Mouse (Mus musculus) megakaryocyte, adult 5-6 weeks (primary cell): ENCODE measurements around the gene Me1. TPM values are rescaled to one million over a fixed set of nuclear protein-coding genes. Genes with fewer than 3 reads are reported as not detected.

ENCODE experiments used
- ATAC-seq: 2 replicates; pipeline ENCODE4 v1.8.0; 2016; ENCODE audit warnings: mild to moderate bottlenecking, inconsistent platforms; ENCODE audit not compliant: poor library complexity, severe bottlenecking
- total RNA-seq, 2 experiments: library from RNA; stranded (forward) in 1 of 2; stranded (reverse) in 1 of 2; fragments of 153-499, 151-499 nt in 1 of 2; fragments of 221-1000, 200-1000 nt in 1 of 2; gene quantifications; 2 replicates each; pipeline versions ENCODE4 v1.2.3 to v1.2.4; 2015 to 2017

The Me1 gene
- total RNA-seq, 2 experiments from 2014 or later: not detected

DNA sequence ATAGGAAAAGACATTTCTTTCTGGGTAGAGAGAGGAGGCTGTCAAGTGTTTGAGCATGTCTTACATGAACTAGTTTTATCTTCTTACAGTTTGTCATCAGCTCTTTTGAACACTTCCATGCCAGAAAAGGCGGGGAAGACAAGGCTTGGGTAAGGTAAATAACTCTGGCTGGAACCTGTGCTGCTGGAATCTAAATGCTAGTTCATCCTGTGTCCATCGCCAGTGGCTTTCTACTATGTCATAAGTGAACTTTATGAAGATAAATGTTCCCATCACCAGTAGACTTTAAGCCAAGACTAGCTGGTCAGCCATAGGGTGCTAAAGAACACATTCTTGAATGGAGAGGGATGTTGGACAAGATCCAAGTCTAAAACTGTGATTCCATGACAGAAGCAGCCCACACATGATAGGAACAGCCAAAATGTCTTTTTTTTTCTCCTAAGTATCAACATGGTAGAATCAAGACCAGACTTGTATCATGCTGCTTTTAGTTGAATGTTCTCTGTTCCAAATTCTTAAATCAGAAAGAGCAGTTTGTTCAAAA is 14.4 kb upstream of the Me1 start:
- no peak for ATAC-seq

DNA sequence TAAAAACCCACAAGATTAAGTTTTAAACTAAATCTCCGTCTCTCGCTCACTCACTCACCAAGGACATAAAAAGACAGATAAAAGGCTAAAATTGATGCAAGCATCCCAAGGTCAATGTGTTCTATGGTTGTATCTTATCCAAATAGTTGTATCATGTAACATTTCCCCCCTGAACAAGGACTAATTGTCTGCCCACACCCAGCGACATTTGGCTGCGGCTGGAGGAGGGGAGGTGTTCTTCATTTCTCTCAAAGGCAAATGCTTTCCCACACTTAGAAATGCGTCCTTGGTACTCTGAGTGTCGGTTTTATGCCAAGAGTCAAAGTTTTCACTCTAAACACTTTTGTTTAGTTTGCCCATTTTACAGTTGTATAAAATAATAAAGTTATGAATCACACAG is 13.2 kb upstream of the Me1 start:
- ATAC-seq: no peak

DNA sequence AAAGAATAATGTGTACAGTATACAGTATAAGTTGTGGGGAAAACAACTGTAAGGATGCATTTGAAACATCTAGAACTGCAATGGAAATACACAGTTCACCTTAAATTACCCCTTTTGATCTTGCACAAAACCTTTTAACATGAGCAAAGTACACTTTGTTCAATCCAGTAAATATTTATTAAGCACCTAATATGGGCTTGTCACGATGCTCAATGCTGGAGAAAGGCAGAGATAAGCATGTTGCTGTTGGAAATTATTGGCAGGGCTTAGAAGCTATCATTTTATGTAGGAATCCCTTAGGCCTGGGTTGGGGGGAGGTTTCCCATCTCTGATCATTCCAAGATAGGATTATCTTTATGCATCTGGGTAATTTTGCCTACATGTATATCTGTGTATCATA is 11.7 kb upstream of the Me1 start:
- no peak for ATAC-seq

DNA sequence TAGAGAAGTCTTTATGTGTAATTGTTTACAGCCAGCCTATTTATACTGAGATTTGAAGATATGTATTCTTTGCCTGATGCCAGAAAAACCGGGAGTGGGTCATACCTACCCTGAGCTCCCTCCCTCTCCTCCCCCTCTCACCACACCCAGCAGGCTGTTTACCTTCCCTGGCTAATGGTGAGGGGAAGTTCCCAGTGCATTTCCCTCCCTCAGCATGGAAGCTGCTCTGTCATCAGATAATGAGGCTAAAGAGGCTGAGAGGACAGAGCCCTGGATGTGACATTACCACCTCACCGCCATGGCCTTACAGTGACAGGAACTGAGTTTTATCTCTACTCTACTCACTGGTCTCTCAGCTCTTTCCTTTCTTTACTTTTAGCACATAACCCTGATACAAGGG is 6.1 kb upstream of the Me1 start:
- no peak for ATAC-seq

DNA sequence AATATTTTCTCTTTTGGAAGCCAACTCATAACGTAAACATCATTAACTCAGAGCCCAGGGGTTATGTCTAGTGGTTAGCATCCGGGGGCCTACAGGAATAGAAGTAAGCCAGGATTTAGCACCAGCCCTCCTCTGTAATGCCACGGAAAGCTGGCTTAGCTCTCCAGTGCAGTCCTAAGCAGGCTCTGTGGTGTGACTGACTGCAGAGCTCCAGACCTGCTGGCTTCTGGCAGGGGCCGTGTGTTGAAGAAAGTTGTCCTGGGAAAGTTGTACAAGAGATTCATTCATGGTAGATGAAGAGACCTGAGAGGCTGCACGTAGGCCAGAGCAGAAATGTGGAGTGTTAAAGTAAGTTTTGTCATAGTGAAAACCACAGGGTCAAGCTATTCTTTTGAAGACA is 5.5 kb upstream of the Me1 start:
- no peak for ATAC-seq

DNA sequence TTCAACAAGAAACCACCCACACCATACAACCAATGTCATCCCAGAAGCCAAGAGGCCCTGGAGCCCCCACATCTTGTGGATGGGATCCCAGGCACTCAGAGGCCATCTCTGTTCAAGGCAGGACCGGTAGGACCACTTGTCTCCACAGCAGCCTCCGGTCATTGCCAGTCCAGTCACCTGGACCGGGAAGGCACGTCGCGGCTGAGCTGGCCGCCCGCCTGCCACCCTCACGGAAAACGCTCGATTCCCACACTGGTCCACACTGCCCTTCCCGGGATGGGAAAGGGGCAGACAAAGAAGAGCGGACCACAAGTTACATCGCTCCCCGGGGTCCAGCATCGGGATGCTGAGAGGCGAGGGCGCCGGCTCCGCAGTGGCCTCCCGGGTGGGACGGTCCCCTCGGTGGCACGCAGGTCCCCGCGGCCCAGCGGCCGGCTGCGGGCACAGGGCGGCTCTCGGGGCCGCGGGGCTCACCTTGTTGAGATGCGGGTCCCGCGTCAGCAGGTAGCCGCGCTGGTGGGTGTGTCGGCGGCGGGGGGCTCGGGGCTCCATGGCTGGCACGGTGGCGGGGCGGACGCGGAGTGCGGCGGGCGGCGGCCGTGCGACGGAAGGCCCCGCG is 445 bp downstream of the Me1 start:
- peak; percentile 38 for ATAC-seq

DNA sequence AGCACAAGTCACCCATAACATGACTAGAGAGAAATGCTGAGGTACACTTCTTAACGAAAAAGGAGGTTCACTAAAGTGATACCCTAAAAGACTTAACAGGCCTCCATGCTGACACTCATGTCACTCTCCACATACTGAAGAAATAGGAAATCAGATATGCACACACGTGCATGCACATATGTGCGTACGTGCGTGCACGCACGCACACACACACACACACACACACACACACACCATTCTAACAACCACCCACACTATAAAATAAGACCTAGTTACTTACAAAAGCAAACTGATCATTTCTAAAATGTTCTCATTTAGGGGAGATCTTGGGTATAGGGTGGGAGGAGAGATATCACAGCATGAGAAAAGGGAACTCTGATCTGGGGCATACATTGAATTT is 1.1 kb downstream of the Me1 start:
- no peak for ATAC-seq

DNA sequence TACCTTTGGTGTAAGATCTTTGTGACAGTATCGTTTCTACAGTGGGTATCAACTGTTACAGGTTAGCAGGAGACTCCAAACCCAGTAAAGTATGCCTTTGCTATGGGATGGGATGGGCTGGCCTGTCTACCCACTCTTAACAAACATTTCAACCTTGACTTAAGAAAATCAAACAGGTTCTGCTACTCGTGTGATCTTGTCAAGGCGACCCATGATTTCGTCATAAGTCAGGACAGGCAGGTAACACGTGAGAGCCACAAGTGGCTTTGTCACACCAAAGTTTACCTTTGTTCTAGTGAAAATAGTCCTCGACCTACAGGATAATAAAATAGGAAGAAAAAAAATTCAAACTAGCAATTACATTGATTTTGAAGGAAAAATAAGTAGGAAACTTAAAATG is 1.8 kb downstream of the Me1 start:
- no peak for ATAC-seq

DNA sequence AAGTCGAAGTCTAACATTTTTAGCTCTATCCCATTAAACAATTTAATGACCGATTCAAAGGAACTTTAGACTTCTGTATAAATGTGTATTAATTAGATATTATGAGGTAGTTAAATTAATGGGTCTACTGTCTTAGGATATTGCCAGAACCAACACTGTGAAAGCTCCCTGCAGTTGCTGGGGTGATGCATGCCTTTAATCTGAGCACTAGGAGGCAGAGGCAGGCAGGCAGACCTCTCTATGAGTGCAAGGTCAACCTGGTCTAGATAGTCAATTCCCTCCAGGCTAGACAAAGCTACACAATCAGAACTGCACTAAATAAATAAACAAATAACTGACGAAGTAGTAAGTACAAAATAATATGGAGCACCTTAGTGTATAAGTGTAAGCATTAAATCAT is 3.1 kb downstream of the Me1 start:
- no peak for ATAC-seq

DNA sequence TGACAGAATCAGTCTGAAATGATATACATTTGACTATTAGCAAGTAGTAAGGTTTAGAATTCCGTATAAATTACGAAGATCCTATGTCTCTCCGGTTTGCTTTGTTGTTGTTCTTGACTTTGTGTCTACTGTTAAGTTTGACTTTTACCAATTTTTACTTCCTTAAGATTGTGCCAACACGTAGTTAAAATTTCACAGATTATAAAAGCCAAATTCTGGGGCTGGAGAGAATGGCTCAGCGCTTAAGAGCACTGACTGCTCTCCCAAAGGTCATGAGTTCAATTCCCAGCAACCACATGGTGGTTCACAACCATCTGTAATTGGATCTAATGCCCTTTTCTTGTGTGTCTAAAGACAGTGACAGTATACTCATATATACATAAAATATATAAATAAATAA is 3.5 kb downstream of the Me1 start:
- no peak for ATAC-seq

DNA sequence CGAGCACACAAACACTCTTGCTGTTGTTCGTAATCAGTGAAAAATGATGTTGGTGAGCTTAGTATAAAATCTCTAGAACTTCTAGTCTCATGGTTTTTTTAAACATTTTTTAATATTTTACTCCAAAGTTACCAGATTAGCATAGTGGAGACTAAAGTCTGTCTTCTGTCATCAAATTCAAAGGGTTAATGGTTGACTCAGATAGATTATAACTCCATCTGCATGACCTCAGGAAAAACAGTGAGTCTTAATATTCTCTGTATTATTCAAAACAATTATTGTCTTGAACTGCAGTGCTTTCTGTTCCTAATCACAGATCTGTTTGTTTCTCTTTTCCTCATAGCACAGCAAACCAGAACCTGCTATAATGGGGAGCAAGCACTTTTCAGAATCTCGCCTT is 4.7 kb downstream of the Me1 start:
- no peak for ATAC-seq

DNA sequence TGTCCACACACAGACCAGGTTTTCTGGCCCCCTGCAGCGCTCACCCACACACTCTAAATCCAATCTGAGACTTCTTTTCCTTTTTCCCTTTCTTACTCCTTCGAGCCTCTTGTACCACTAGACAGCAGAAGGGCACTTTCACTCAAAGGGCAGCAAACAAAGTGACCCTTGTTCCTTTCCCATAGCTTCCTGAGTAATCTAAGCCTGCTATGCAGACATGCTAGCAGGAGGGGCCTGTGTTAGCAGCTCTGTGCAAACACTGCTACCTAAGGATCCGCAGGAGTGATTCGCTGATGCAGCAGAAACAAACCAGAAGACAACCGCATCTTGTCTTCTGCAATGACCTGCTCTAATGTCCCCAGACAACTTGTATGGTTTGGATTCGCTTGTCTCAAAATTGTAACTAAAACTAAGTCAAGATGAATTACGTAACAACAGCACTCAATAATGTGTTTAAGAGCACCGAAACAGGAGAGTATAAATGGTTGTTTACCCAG is 12.0 kb downstream of the Me1 start:
- ATAC-seq: no peak

DNA sequence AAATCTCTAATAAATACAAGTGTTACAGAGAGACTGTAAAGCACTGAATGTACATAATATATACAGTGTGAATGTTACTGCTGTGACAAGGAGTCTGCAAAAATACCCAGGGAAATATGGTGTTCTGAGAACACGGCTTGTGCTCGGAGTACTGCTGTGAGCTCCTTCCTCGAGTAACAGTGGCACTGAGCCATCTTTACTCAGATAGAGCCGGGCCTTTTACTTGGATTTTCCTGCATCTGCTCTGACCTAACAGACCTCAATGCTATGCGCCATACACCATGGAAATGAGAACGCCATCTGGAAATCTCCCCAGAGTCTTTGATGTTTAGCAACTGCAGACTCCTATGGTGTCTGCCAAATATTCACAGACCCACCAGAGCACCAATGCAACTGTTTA is 12.9 kb downstream of the Me1 start:
- no peak for ATAC-seq

DNA sequence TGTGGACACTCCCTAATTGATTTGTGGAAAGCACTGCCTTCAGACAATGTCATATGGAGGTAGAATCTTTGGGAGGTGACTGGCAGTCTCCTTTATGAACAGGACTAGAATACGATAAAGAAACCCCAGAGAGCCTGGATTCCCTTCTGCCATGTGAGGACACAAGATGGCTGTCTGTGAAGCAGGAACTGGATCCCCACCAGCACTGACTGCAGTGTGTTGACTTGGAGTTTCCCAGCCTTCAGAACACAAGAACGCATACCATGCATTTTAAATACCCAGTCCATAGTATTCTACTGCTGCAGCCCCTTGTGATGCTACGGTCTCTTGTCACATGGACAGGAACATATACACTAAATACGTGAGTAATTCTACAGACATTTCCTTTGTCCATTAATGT is 13.5 kb downstream of the Me1 start:
- no peak for ATAC-seq

DNA sequence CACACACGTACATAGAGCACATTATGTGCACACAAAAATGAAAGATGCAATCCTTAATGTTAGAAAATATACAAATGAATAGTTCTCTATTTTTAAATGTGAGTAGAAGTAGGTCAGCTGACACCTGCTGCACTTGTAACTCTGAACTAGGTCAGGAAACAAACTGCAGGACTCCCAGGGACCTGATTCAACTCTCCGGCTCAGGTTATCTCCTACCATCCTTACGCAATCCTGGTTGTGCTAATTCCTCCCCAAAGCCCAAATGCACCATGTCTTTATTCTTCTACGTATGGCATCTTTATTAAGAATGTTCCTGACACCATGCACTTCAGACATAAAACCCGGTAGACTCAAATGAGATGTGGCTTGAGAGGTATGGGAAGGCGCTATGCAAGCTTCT is 15.3 kb downstream of the Me1 start:
- no peak for ATAC-seq

DNA sequence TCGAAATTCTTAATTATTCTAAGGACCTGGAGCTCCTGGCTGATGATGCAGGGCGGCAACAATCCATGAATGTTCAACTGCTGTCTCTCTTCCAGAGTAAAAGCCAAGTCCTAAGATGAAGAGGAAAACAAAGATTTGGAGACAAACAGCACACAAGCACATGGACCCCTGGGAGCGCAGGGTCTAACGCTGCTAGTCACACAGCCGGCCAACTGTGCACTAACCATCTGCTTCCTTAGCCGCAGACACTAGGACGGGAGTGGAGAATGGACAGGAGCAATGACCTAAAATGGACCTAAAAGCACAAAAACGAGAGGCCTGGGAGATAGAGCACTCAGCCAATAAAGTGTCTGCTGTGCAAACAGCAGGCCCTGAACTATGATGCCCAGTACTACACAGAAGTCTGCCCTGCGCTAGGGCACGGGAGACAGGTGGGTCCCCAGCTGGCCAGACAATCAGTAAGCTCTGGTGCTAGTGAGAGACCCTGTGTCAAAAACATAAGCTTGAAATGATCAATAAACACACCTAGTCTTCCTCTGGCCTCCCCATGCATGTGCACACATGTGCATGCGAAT is 15.8 kb downstream of the Me1 start:
- no peak for ATAC-seq

DNA sequence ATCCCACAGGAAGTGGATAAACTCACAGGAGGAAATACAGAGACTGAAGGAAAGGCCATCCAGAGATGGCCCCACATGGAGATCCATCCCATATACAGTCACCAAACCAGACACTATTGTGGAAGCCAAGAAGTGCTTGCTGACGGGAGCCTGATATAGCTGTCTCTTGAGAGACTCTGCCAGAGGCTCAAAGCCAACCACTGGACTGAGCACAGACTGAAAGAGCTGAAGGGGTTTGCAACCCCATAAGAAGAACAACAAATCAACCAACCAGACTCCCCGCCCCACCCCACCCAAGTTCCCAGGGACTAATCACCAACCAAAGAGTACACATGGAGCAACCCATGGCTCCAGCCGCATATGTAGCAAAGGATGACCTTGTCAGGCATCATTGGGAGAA is 19.5 kb downstream of the Me1 start:
- ATAC-seq: no peak

DNA sequence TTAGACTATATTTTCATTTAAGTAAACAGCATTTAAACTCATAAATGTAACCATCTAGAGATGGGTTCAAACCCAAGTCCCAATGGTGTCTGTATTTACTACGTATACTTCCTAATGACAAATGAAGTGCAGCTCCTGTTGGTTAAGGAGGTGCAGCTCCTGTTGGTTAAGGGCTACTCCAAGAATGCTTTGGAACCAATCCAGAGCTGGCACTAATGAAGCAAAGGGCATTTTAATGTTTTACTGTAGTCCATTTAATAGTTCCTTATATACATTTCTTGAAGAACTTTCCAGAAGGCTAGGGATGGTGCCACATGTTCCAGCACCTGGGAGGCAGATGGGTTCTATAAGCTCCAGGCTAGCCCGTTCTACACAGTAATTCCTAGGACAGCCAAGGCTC is 20.3 kb downstream of the Me1 start:
- no peak for ATAC-seq

DNA sequence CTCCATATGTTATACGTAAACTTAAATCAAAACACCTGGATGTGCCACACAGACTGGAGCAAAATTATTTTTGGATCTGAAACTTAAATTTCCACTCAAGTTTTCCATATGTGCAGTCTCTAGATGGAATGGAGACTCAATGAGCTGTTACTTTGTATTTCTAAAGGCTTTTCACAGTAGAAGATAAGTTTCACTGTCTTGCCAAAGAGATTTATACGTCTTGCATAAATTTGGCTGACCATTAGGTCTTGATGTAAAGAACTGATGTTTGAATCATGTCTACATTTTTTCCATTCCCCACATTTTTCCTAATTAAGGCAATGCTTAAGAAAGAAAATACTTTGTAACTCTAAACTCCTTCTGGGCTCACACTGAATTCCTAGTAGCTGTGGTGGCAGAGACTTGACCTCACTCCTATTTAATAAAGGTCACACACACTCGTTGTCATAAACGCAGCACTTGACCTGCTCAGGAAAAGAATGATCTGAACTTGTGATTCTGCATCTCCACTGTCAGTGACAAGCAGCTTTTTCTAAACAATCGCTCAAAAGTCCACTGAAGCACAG is 22.8 kb downstream of the Me1 start:
- no peak for ATAC-seq

DNA sequence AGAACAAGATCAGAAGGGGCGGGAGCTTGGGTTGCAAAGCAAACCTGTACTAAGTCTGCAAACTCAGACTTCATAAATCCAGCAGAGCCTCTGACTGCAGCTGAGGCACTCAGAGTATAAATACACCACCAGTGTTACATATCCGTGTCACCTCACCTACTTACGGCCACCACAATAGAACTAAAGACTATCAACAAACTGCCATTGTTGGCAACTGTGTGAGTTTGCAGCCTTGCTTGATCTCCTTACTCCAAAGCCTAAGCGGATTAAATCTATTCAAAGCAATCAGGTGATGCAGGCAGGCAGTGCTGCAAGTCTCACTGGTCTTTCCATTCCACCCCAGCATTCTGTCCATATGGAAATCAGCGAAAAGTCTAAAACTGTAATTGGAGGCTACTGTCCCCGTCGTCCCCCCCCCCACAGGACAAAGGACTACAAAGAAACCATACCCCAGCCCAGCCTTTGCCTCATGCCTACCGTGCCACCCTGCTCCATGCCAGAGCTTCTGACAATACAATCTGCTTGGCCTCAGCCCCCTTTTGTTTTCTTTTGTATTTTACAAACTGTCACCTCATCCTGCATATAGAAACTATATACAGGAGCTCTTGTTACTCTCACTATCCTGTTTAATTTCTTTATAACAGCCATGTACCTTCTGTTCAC is 27.0 kb downstream of the Me1 start:
- ATAC-seq: no peak

DNA sequence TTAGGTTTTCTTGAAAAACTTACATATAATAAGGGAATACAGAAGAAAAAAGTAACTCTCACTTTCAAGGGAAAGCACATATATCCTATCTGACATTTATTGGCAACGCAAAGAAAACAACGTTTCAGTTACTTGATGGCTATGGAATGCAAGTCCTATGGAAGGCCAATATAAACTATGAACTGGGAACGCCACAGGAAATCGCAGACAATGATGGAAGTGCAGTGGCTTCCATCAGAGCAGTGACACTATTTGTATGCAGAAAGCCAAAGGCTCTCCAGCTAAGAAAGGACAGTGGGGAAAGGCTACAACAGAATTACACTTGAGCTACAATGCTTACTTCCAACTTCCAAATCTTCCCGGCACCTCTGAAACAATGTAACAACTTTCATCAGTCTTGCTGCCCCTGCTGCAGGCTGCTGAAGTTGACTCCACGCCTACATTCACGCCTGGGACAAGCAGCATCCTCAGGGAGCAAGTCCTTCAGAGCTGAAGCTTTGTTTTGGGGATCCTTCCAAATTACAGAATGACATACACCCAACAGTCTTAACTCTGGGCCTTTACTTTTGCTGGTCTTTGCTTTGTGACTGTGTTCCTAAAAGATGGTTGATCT is 28.5 kb downstream of the Me1 start:
- ATAC-seq: no peak

DNA sequence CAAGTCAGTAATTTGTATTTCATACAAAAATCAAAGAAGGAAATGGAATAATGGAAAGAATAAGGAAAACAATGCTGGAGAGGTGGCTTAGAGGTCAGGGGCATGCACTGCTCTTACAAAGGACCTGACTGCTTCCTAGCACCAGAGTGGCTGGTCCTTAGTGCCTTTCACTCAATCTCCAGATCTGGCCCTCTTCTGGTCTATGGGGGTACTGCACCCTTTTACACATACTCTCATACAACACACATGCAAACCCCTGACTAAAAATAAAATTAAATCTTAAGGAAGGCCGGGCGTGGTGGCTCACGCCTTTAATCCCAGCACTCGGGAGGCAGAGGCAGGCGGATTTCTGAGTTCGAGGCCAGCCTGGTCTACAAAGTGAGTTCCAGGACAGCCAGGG is 34.1 kb downstream of the Me1 start:
- peak; percentile 76 for ATAC-seq
